Mouse (Mus musculus) limb, embryonic 11.5 days (tissue): Measurements from ENCODE around the gene Gm5431. TPM values are rescaled to one million over a fixed set of nuclear protein-coding genes. Genes with fewer than 3 reads are reported as not detected.
"Not testable (repeated sequence)": the region's sequence is repeated elsewhere in the genome, so short reads cannot be mapped to it uniquely, and the experiment has no call there.

Experiments
- ATAC-seq: fragments of 200-750 bp; cut with Nextera tagmentation; 2 replicates; pipeline ENCODE4 v1.8.0; 2017; ENCODE audit warnings: low read depth; ENCODE audit not compliant: insufficient number of reproducible peaks, low FRiP score, low TSS enrichment
- DNase-seq: peaks from one replicate; pipeline ENCODE4 v3.0.0-alpha.2; 2015; ENCODE audit warnings: low spot score
- H3K27ac ChIP-seq: fragments of 300-500 bp; sonication (generic); replicated peaks from 2 replicates; pipeline ENCODE4 v1.5.1; 2014; ENCODE audit warnings: low read depth, mild to moderate bottlenecking, low read length
- H3K27me3 ChIP-seq: fragments of 300-500 bp; sonication (generic); 2 replicates; pipeline ENCODE4 v1.6.1; 2014; ENCODE audit warnings: mild to moderate bottlenecking, low read length, mixed read lengths; ENCODE audit not compliant: control insufficient read depth, insufficient read depth
- H3K36me3 ChIP-seq: fragments of 300-500 bp; sonication (generic); 2 replicates; pipeline ENCODE4 v1.6.1; 2014; ENCODE audit warnings: mild to moderate bottlenecking, low read length, moderate library complexity, mixed read lengths; ENCODE audit not compliant: control insufficient read depth, insufficient read depth
- H3K4me1 ChIP-seq: fragments of 300-500 bp; sonication (generic); 2 replicates; pipeline ENCODE4 v1.6.1; 2014; ENCODE audit warnings: low read length, mixed read lengths; ENCODE audit not compliant: control insufficient read depth, insufficient read depth
- H3K4me2 ChIP-seq: fragments of 300-500 bp; sonication (generic); 2 replicates; pipeline ENCODE4 v1.6.1; 2014; ENCODE audit warnings: low read depth, mild to moderate bottlenecking, moderate library complexity; ENCODE audit not compliant: severe bottlenecking
- H3K4me3 ChIP-seq: fragments of 300-500 bp; sonication (generic); 2 replicates; pipeline ENCODE4 v1.5.1; 2014; ENCODE audit warnings: low read depth, low read length
- H3K9ac ChIP-seq: fragments of 300-500 bp; sonication (generic); 2 replicates; pipeline ENCODE4 v1.6.1; 2014; ENCODE audit warnings: mild to moderate bottlenecking, low read length
- H3K9me3 ChIP-seq: fragments of 300-500 bp; sonication (generic); 2 replicates; pipeline ENCODE4 v1.6.1; 2016; ENCODE audit warnings: low read length; ENCODE audit not compliant: control insufficient read depth
- WGBS: fragments of 180-500 bp; shearing (Covaris S2); extraction: QIAGEN DNeasy Blood & Tissue Kit; methylation state at CpG from one replicate; pipeline ENCODE4 v1.1.7; 2014; 5-methylcytosine and 5-hydroxymethylcytosine counted together
- polyA plus RNA-seq: library from polyadenylated mRNA; unstranded; fragments of >200 nt; fragmentation: Nextera tagmentation; extraction: Ambion mirVana; gene quantifications from 2 replicates; pipeline ENCODE4 v1.2.1, GENCODE M21; 2014

The Gm5431 gene
- polyA plus RNA-seq: 0.34 TPM in 1 of 2 replicates, not detected in the other

GRCm38 (mm10) chr11:48902021-48902420, at the start of gene Gm5431:
Gene Gm5431 (minus strand): TSS chr11:48902214.
- Histone ChIP-seq H3K27me3 (no peaks in the 10 kb centered on the region), H3K9ac (no peak within 1 kb of the TSS), H3K4me2 (no peak within 1 kb of the TSS), H3K4me1 (no peaks in the 10 kb centered on the region), H3K27ac (no peak within 1 kb of the TSS), H3K9me3 (no peaks in the 10 kb centered on the region), H3K4me3 (no peak within 1 kb of the TSS), H3K36me3 (no peaks in the 10 kb centered on the region)
- DNase-seq (no peak), ATAC-seq (no peak)
- WGBS: 81% methylated on average over 2 of the region's 2 CpGs

GRCm38 (mm10) chr11:48946090-48946489, 44.1 kb upstream of the Gm5431 start, which contains the start of gene Psme2b:
Gene Psme2b (minus strand): TSS chr11:48946190.
- WGBS: 95% methylated on average over 6 of the region's 6 CpGs
- not testable (repeated sequence) for H3K4me2 ChIP-seq, H3K4me1 ChIP-seq, H3K36me3 ChIP-seq, H3K4me3 ChIP-seq, H3K27me3 ChIP-seq, H3K9ac ChIP-seq, H3K9me3 ChIP-seq, ATAC-seq, DNase-seq, H3K27ac ChIP-seq

- H3K36me3 ChIP-seq, H3K27me3 ChIP-seq, H3K9ac ChIP-seq, H3K27ac ChIP-seq, DNase-seq, H3K4me3 ChIP-seq, H3K9me3 ChIP-seq, ATAC-seq, H3K4me2 ChIP-seq, H3K4me1 ChIP-seq: not testable (repeated sequence)
These were observed 37.3 kb upstream of the Gm5431 start for GRCm38 (mm10) chr11:48939286-48939685.

- not testable (repeated sequence) for H3K9me3 ChIP-seq, H3K36me3 ChIP-seq, DNase-seq, H3K4me2 ChIP-seq, H3K27me3 ChIP-seq, ATAC-seq, H3K9ac ChIP-seq, H3K27ac ChIP-seq, H3K4me3 ChIP-seq, H3K4me1 ChIP-seq
- WGBS: no CpG with 5 or more reads among the region's 3 CpGs
These were observed 33.3 kb upstream of the Gm5431 start for GRCm38 (mm10) chr11:48935291-48935690.

- not testable (repeated sequence) for DNase-seq, H3K9me3 ChIP-seq, H3K4me3 ChIP-seq, H3K27ac ChIP-seq, H3K4me2 ChIP-seq, H3K4me1 ChIP-seq, ATAC-seq, H3K27me3 ChIP-seq, H3K9ac ChIP-seq, H3K36me3 ChIP-seq
- WGBS: 75% methylated on average over 1 of the region's 1 CpGs
These were observed 31.9 kb upstream of the Gm5431 start for GRCm38 (mm10) chr11:48933923-48934322.

GRCm38 (mm10) chr11:48933422-48933821, 31.4 kb upstream of the Gm5431 start:
- not testable (repeated sequence) for H3K27me3 ChIP-seq, ATAC-seq, H3K9me3 ChIP-seq, H3K27ac ChIP-seq, H3K4me3 ChIP-seq, H3K4me2 ChIP-seq, H3K36me3 ChIP-seq, H3K4me1 ChIP-seq, H3K9ac ChIP-seq, DNase-seq
- WGBS: 78% methylated on average over 1 of the region's 1 CpGs

GRCm38 (mm10) chr11:48928068-48928467, 26.1 kb upstream of the Gm5431 start:
- H3K4me2 ChIP-seq, H3K27ac ChIP-seq, H3K36me3 ChIP-seq, H3K4me1 ChIP-seq, H3K4me3 ChIP-seq, DNase-seq, H3K27me3 ChIP-seq, ATAC-seq, H3K9ac ChIP-seq, H3K9me3 ChIP-seq: not testable (repeated sequence)
- WGBS: 91% methylated on average over 1 of the region's 1 CpGs

GRCm38 (mm10) chr11:48926437-48926836, 24.4 kb upstream of the Gm5431 start:
- H3K27me3 ChIP-seq, H3K9me3 ChIP-seq, ATAC-seq, DNase-seq, H3K4me3 ChIP-seq, H3K4me2 ChIP-seq, H3K27ac ChIP-seq, H3K36me3 ChIP-seq, H3K4me1 ChIP-seq, H3K9ac ChIP-seq: not testable (repeated sequence)

- H3K9me3 ChIP-seq, H3K4me2 ChIP-seq, H3K9ac ChIP-seq, H3K27ac ChIP-seq, DNase-seq, ATAC-seq, H3K27me3 ChIP-seq, H3K4me1 ChIP-seq, H3K36me3 ChIP-seq, H3K4me3 ChIP-seq: not testable (repeated sequence)
- WGBS: 88% methylated on average over 5 of the region's 5 CpGs
These were observed 21.8 kb upstream of the Gm5431 start for GRCm38 (mm10) chr11:48923818-48924217.
